Mouse (Mus musculus) forebrain, embryonic 16.5 days (tissue): ENCODE measurements around the gene Mtss1l. TPM values are rescaled to one million over a fixed set of nuclear protein-coding genes. Genes with fewer than 3 reads are reported as not detected.

Source experiments
- ATAC-seq: fragments of 200-750 bp; cut with Nextera tagmentation; 2 replicates; pipeline ENCODE4 v1.8.0; 2017; ENCODE audit warnings: mild to moderate bottlenecking, moderate library complexity
- H3K27ac ChIP-seq: fragments of 300-500 bp; sonication (generic); 2 replicates; pipeline ENCODE4 v1.5.1; 2014; ENCODE audit warnings: low read length, control low read depth
- H3K27me3 ChIP-seq: fragments of 300-500 bp; sonication (generic); replicated peaks from 2 replicates; pipeline ENCODE4 v1.6.1; 2014; ENCODE audit warnings: low read length; ENCODE audit not compliant: control insufficient read depth, insufficient read depth
- H3K36me3 ChIP-seq: fragments of 300-500 bp; sonication (generic); 2 replicates; pipeline ENCODE4 v1.6.1; 2014; ENCODE audit not compliant: control insufficient read depth, insufficient read depth
- H3K4me1 ChIP-seq: fragments of 300-500 bp; sonication (generic); replicated peaks from 2 replicates; pipeline ENCODE4 v1.6.1; 2014; ENCODE audit warnings: low read length; ENCODE audit not compliant: control insufficient read depth, insufficient read depth
- H3K4me2 ChIP-seq: fragments of 300-500 bp; sonication (generic); 2 replicates; pipeline ENCODE4 v1.6.1; 2014; ENCODE audit warnings: mild to moderate bottlenecking, low read length, control low read depth
- H3K4me3 ChIP-seq: fragments of 300-500 bp; sonication (generic); replicated peaks from 2 replicates; pipeline ENCODE4 v1.5.1; 2014; ENCODE audit warnings: mild to moderate bottlenecking, low read length, control low read depth
- H3K9ac ChIP-seq: fragments of 300-500 bp; sonication (generic); replicated peaks from 2 replicates; pipeline ENCODE4 v1.6.1; 2014; ENCODE audit warnings: low read depth, low read length, control low read depth
- H3K9me3 ChIP-seq: fragments of 300-500 bp; sonication (generic); 2 replicates; pipeline ENCODE4 v1.6.1; 2016; ENCODE audit warnings: low read length; ENCODE audit not compliant: control insufficient read depth
- WGBS: fragments of 180-500 bp; shearing (Covaris S2); extraction: QIAGEN DNeasy Blood & Tissue Kit; methylation state at CpG from one replicate; pipeline ENCODE4 v1.1.7; 2014; 5-methylcytosine and 5-hydroxymethylcytosine counted together
- polyA plus RNA-seq: library from polyadenylated mRNA; unstranded; fragments of >200 nt; fragmentation: Nextera tagmentation; extraction: Ambion mirVana; gene quantifications from 2 replicates; pipeline ENCODE4 v1.2.1, GENCODE M21; 2015

Mtss1l gene
- polyA plus RNA-seq, 1 experiment from 2014 or later: 24.6 TPM

DNA sequence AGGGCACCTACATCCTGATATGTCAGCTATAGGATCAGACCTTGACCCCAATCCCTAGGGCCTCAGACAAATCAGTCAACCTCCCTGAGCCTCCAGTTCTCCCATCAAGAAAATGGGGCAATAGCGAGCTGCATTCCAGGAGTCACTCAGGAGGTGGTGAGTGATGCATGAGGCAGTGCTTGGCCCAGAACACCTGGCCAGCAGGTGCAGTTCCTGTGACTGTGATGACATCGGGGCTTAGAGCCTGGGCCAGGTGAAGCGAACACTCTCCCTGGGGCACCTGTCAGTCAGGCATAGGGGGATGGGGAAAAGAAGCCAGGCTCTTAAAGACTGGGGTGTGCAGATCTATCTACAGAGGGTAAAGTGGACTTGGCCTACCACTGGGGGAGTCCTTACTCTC is 3.2 kb downstream of the Mtss1l start:
- no peaks in the 10 kb centered on the region for H3K27me3 ChIP-seq
- no peak overlapping the region for H3K4me3 ChIP-seq
- no peaks in the 10 kb centered on the region for H3K9me3 ChIP-seq
- ATAC-seq: no peak
- no peak overlapping the region; the same call in 1 of the 2 replicates for H3K9ac ChIP-seq
- peak overlapping the region; percentile 89 for H3K4me2 ChIP-seq
- peaks cover 16% of the 10 kb centered on the region for H3K36me3 ChIP-seq
- 88% methylated on average over 3 of the region's 3 CpGs for WGBS
- H3K4me1 ChIP-seq: peaks cover 61% of the 10 kb centered on the region
- H3K27ac ChIP-seq: no peak overlapping the region; the same call in 1 of the 2 replicates

DNA sequence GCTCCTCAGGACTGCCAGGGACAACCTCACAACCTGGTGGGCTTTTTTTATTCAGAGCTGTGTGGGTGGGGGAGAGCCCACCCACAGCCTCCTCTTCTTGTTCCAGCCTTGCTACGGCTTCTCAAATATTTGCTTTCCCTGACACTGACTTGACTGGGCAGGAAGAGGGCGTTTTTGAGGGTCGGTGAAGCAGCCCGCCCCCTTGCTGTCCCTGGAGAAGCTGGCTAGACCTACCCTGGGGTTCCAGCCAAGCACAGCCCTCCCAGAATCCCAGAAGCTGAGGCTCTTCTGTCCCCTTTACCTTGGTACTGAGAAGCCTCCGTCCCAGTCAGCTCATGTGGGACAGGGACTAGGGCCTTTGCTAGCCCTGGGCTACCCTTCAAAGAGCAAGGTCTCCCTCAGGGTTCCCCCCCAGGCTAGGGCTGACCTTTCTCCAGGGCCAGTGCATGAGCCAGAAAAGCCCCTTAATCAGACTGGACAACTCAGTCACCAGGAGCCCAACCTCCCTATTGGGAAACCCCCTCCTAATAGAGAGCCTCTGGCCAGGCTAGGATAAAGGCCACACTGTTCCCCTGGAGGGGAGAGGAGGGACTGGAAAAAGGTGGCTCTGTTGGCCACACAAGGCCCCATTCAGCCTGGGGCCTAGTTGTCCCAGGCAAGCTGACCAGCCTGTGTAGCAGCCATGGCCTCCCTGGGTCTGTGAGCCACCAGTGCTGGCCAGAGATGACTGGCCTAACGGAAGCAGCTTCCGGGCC is 4.0 kb downstream of the Mtss1l start:
- no peaks in the 10 kb centered on the region for H3K27me3 ChIP-seq
- no peak for ATAC-seq
- peak overlapping the region; percentile 60 for H3K27ac ChIP-seq
- H3K4me2 ChIP-seq: peak overlapping the region; percentile 22; the same call in 1 of the 2 replicates
- no peak overlapping the region for H3K4me3 ChIP-seq
- H3K9me3 ChIP-seq: no peaks in the 10 kb centered on the region
- H3K36me3 ChIP-seq: peaks cover 24% of the 10 kb centered on the region
- H3K9ac ChIP-seq: peak overlapping the region; percentile 32
- 32% methylated on average over 7 of the region's 7 CpGs for WGBS
- peaks cover 54% of the 10 kb centered on the region for H3K4me1 ChIP-seq

DNA sequence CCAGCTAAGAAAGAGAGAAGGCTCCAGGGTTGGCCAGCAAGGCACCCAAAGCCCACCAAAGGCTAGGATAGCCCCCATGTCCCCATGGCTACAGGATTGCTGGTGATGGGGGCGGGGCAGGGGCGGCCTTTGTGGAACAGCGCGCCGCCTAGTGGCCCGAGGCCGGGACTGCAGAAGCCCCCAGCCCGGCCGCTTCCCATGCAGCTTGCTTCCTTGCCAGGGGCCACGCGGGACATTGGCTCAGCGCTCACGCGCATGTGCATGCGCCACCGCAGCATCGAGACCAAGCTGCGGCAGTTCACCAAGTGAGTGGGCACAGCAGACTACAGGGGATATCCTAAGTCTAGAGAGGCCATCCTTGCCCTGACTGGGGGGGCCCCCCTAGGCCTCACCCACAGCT is 5.6 kb downstream of the Mtss1l start:
- no peak overlapping the region for H3K9ac ChIP-seq
- peak; percentile 13 for ATAC-seq
- no peaks in the 10 kb centered on the region for H3K27me3 ChIP-seq
- H3K4me3 ChIP-seq: no peak overlapping the region
- 6% methylated on average over 18 of the region's 18 CpGs for WGBS
- H3K9me3 ChIP-seq: no peaks in the 10 kb centered on the region
- H3K4me2 ChIP-seq: no peak overlapping the region
- peaks cover 48% of the 10 kb centered on the region for H3K4me1 ChIP-seq
- H3K36me3 ChIP-seq: peaks cover 31% of the 10 kb centered on the region
- no peak overlapping the region for H3K27ac ChIP-seq

DNA sequence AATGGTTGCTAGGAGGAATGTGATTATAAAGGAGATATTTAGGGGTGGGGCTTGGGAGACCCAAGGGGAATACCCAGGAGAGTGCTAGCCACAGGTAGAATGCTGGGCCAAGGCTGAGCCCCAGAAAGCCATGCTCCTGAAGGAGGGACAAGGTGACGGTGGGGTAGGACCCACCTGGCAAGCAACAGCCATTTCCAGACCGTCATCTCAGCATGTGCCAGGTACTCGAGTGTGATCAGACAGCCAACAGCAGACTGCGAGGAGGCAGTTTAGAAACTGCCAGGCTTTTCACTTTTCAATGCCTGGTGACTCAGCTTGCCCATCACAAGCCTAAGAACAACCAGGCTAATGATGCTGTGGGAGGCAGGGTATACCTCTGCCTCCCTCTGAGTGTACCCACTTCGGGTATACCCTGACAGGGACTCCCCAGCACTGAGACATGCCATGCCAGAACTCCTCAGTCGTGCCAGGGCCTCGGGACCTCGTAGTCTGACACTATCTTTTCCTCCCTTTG is 10.1 kb downstream of the Mtss1l start:
- peaks cover 48% of the 10 kb centered on the region for H3K36me3 ChIP-seq

DNA sequence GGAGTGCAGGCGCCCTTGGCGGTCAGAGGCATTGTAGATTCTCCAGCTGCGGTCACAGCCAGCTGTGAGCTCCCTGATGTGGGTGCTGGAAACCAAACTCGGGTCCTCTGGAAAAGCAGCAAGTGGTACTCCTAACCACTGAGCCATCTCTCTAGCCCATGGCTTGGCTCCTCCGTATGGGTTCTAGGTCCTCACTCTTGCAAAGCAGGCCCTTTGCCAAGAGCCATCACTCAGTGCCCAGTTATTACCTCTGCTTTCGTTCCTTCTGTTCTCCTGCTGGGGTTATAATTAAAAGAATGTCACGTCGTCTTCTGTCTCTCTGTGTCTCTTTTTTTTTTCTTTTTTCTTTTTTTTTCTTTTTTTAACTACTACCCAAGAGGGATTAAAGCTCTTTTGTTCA is 11.8 kb downstream of the Mtss1l start:
- H3K27me3 ChIP-seq: no peaks in the 10 kb centered on the region
- H3K9me3 ChIP-seq: no peaks in the 10 kb centered on the region
- WGBS: 81% methylated on average over 8 of the region's 8 CpGs
- H3K9ac ChIP-seq: no peak overlapping the region
- no peak overlapping the region for H3K27ac ChIP-seq
- no peak for ATAC-seq
- H3K4me1 ChIP-seq: no peaks in the 10 kb centered on the region
- H3K4me3 ChIP-seq: no peak overlapping the region
- no peak overlapping the region for H3K4me2 ChIP-seq
- peaks cover 54% of the 10 kb centered on the region for H3K36me3 ChIP-seq

More for the DNA sequence above, 10.1 kb downstream of the Mtss1l start:
- Histone ChIP-seq H3K4me3 (no peak overlapping the region), H3K9ac (no peak overlapping the region), H3K27ac (no peak overlapping the region), H3K9me3 (no peaks in the 10 kb centered on the region), H3K4me1 (peaks cover 6% of the 10 kb centered on the region), H3K4me2 (no peak overlapping the region), H3K27me3 (no peaks in the 10 kb centered on the region)
- no peak for ATAC-seq
- WGBS: 91% methylated on average over 8 of the region's 8 CpGs

DNA sequence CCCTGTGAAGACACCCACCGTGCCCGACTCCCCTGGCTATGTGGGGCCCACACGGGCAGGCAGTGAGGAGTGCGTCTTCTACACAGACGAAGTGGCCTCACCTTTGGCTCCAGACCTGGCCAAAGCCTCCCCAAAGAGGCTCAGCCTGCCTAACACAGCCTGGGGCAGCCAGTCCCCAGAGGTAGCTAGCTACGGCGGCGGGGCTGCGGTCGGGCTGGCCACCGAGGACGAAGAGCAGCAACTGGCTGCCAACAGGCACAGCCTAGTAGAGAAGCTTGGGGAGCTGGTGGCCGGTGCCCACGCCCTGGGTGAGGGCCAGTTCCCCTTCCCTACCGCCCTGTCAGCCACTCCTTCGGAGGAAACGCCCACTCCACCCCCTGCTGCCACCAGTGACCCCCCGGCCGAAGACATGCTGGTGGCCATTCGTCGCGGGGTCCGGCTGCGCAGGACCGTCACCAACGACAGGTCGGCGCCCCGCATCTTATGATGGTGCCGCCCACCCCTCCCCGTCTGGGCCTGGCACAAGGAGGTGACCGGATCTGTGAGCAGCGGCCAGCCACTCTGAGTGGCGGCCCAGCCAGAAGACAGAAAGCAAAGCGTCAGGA is 17.4 kb downstream of the Mtss1l start:
- H3K27ac ChIP-seq: no peak overlapping the region
- H3K4me3 ChIP-seq: no peak overlapping the region
- H3K27me3 ChIP-seq: no peaks in the 10 kb centered on the region
- WGBS: 95% methylated on average over 35 of the region's 35 CpGs
- no peak overlapping the region for H3K9ac ChIP-seq
- H3K36me3 ChIP-seq: peaks cover 38% of the 10 kb centered on the region
- H3K4me2 ChIP-seq: no peak overlapping the region
- H3K9me3 ChIP-seq: no peaks in the 10 kb centered on the region
- ATAC-seq: no peak
- H3K4me1 ChIP-seq: no peaks in the 10 kb centered on the region

DNA sequence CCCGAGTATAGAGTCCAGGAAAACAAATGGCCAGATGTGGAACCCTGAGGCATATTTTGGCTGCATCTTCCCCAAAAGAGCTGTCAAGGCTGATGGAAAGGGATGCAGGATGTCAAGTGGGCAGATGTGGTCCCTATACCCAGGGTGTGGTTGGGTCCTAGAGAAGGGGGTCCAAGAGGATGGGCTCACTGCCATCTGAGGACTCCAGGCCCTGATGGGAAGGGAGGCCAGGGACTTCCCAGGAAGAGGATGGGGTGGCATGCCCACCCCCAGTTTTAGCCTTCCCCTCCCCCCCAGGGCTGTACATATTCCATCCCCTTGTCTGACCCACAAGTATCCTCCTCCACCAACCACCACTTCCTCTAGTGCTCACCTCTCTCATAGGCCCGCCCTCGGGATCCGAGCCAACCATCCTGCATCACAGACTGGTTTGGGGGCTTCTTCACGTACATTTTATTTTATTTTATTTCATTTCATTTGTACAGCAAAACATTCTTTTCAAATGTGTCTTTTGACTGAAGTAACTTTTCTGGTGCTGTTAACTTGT is 19.4 kb downstream of the Mtss1l start:
- H3K4me1 ChIP-seq: no peaks in the 10 kb centered on the region
- 0 out of 2 replicates have a peak, but pooled peaks have one; percentile 14 for ATAC-seq
- 80% methylated on average over 5 of the region's 5 CpGs for WGBS
- H3K4me3 ChIP-seq: no peak overlapping the region
- no peaks in the 10 kb centered on the region for H3K27me3 ChIP-seq
- no peak overlapping the region for H3K27ac ChIP-seq
- no peaks in the 10 kb centered on the region for H3K9me3 ChIP-seq
- no peak overlapping the region for H3K4me2 ChIP-seq
- H3K9ac ChIP-seq: no peak overlapping the region
- peaks cover 30% of the 10 kb centered on the region for H3K36me3 ChIP-seq

DNA sequence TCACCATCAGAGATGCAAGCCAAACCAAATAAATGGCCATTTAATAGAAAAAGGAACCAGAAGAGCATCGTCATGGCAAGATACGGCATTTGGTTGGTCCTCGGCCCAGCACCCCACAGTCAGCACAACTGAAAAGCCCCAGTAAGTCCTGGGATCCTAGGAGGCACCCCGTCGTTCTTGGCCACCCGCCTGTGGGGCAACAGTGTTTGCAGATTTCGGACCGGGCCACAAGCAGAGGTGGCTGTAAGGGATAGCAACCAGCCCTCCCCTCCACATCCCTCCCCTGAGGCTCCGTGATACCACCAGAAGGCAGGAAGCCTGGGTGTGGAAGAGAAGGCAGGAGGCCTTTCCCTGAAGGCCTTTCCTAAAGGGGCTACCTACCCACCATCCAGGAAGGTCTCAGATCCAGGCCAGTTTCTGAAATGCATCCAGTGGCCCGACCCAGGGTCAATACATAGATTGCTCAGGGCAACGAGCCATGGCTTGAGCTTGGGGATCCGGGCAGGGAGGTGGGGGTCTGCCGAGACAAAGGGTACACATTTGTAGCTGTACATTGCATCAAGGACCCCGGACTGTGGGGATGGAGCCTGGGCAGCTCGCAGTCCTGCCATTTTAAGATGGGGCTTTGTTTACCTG is 20.7 kb downstream of the Mtss1l start:
- Histone ChIP-seq H3K27ac (no peak overlapping the region), H3K4me3 (no peak overlapping the region), H3K4me2 (no peak overlapping the region), H3K9me3 (no peaks in the 10 kb centered on the region), H3K9ac (no peak overlapping the region), H3K36me3 (peaks cover 21% of the 10 kb centered on the region), H3K27me3 (no peaks in the 10 kb centered on the region), H3K4me1 (no peaks in the 10 kb centered on the region)
- no peak for ATAC-seq
- 80% methylated on average over 15 of the region's 15 CpGs for WGBS

DNA sequence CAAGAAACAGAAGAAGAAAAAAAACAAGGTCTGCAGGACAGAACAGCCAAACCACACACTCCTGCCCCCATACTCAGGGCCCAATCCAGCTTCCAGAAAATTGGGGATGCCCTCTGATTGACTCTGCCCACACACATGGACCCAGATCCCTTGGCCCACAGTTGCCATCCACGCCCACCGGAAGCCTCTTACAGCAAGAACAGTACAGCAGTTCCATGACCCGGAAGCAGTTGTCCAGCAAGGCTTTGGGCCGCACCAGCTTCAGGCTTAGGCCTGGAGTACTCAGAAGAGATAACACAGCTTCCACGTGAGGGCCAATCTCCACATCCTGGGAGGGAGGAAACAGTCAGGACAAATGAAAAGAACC is 21.2 kb downstream of the Mtss1l start:
- Histone ChIP-seq H3K4me3 (no peak overlapping the region), H3K27ac (no peak overlapping the region), H3K27me3 (no peaks in the 10 kb centered on the region), H3K4me1 (no peaks in the 10 kb centered on the region), H3K36me3 (peaks cover 21% of the 10 kb centered on the region), H3K4me2 (no peak overlapping the region), H3K9me3 (no peaks in the 10 kb centered on the region), H3K9ac (no peak overlapping the region)
- no peak for ATAC-seq
- 92% methylated on average over 5 of the region's 5 CpGs for WGBS
